Comparison of ENCODE assay signal across 27 mouse cellular contexts in the genomic region with DNA sequence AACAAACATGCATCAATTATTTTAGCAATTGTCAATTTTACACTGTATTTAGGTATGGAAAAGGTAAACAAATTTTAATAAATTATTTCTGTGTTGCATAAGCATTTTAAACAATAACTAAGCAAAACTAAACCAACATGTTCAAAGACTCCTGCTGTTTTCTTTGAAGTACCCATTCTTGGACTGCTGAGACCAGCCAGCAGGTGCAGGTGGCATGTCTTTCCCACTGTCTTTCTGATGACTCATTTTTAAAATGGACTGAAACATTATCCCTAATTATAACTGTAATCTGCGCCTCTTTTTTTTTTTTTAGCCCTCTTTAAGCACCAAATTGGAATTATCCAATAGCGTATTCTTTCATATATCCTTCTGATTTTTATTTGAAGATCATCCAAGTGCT.
"Had no signal": no experiment of that assay in that cellular context is flagged by ENCODE, and none has a peak within 500 bp of the region (broad histone marks: within the 10 kb centered on the region; RNA-seq: fewer than 3 reads in every experiment).

No protein-coding gene starts in this region.

- H3K27me3 ChIP-seq: limb, embryonic 12.5 days; limb, embryonic 13.5 days; limb, embryonic 15.5 days; liver, embryonic 12.5 days; liver, embryonic 13.5 days; liver, embryonic 15.5 days; lung, embryonic 15.5 days; megakaryocyte, embryonic 14.5 days; midbrain, embryonic 12.5 days; midbrain, embryonic 15.5 days had no signal

- DNase-seq: left cerebral cortex, postnatal 4 days; liver; liver, embryonic 13.5 days; liver, postnatal 0 days; lung, adult 18-20 months; lung, adult 2 months; lung, embryonic 14.5 days; lung, postnatal 10 days; lung, postnatal 14 days; lung, postnatal 36 days; lung, postnatal 4 days; midbrain, embryonic 14.5 days had no signal

- H3K4me2 ChIP-seq: limb, embryonic 12.5 days; limb, embryonic 13.5 days; limb, embryonic 15.5 days; liver, embryonic 11.5 days; liver, embryonic 12.5 days; liver, embryonic 13.5 days; liver, embryonic 15.5 days; lung, embryonic 14.5 days; lung, embryonic 15.5 days; midbrain, embryonic 11.5 days; midbrain, embryonic 12.5 days; midbrain, embryonic 13.5 days; midbrain, embryonic 15.5 days had no signal

- H3K36me3 ChIP-seq: limb, embryonic 10.5 days; limb, embryonic 12.5 days; limb, embryonic 13.5 days; limb, embryonic 15.5 days; liver, embryonic 12.5 days; liver, embryonic 13.5 days; liver, embryonic 15.5 days; lung, embryonic 15.5 days; midbrain, embryonic 10.5 days; midbrain, embryonic 12.5 days; midbrain, embryonic 13.5 days; midbrain, embryonic 15.5 days had no signal

- H3K4me3 ChIP-seq: left cerebral cortex, adult 2 months; limb, embryonic 10.5 days; limb, embryonic 12.5 days; limb, embryonic 13.5 days; limb, embryonic 15.5 days; liver, embryonic 12.5 days; liver, embryonic 13.5 days; liver, embryonic 15.5 days; lung, embryonic 15.5 days; megakaryocyte, embryonic 14.5 days; midbrain, embryonic 10.5 days; midbrain, embryonic 12.5 days; midbrain, embryonic 13.5 days; midbrain, embryonic 15.5 days had no signal
